Mouse (Mus musculus) spleen, adult 18-20 months (tissue): ENCODE measurements around the gene Slc35f1.

Experiments
- DNase-seq, 2 experiments: peaks; one replicate each; pipeline ENCODE4 v3.0.0; 2022; ENCODE audit warnings: mixed read lengths in 2 of 2

Gene Slc35f1

GRCm38 (mm10) chr10:52690334-52690991 lies at the start of gene Slc35f1:
Gene Slc35f1, plus strand, starts transcription at chr10:52690533.
- DNase-seq: no peak

GRCm38 (mm10) chr10:52671234-52671633 lies 19.1 kb upstream of the Slc35f1 start:
- no peak for DNase-seq

GRCm38 (mm10) chr10:52690992-52691731 lies 829 bp downstream of the Slc35f1 start:
- DNase-seq: no peak

DNA sequence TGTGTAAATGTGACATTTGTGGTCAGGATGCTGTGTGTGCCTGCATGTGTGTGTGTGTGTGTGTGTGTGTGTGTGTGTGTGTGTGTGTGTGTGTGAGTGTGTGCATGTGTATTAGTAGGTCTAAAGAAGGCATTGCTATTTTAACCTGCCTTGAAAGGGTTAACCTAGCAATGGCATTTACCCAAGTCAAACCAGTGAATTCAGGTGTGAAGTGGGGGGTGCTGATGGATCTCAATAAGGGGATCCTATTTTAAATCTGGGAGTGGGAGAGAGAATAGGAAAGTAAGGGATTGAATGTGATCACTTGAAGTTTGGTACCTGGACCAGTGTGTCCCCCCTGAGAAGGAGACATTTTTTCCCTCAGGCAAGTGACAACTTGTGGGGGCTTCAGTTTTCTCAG lies 13.4 kb downstream of the Slc35f1 start:
- no peak for DNase-seq

DNA sequence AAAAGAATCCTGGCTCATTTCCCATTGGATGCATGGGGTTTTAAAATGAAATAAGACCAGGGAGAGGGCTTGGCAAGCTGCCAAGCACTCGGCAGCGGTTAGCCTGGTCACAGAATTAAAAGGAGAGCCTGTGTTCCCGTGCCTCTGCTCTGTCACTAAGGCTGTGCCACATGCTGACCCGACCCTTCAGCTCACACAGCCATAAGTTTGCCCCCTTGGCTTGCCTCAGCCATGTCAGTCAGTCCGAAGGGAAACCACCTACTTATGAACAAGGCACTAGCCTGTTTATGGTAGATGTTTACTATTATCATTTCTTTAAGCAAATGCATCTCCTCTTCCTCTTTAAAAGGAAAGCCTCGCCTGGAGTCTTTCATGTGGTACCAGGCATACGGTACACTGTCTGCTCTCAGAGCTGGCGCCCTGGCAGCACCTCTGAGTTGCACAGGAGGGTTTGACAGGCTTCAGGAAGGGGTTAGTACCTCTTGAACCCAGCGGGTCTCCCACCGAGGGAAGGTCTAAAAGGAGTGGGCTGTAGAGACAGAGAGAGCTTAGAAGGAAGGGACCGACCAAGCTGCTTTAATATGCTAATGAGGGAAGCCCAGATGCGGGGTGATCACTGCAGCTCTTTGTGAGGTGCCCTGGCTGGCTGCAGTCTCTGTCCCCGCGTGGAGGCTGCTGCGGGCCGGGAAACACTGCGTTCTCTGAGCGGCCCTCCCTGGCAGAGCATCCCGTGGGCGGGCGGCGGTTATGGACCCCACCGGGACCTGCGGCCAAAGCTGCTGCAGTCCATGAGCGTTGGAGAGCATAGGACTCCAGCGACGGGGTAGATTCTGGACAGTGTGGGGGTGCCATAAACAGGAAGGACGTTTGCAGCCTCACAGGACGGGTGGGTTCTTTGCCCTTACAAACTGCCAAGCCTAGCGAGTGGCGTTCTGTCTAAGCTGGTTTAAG lies 14.0 kb downstream of the Slc35f1 start:
- DNase-seq: no peak

GRCm38 (mm10) chr10:52709482-52709881 lies 19.1 kb downstream of the Slc35f1 start:
- DNase-seq: no peak

DNA sequence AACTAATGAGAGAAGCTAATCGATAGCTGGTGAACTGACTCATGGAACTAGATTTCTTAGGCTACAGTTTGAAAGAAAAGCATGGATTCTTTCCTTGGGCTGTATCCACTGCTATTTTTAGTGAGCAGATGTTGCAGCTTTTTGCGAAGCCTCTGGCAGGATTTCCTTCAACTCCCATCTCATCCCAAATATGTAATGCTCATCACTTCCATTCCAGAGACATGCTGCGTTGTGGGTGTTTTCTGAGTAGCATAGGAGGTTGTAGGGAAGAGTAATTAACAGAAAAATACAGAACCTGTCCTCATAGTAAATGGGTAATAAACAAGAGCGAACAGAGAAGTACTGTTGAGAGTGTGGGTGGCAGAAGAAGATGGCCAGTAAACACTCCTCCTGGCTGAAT lies 21.8 kb downstream of the Slc35f1 start:
- DNase-seq: no peak

DNA sequence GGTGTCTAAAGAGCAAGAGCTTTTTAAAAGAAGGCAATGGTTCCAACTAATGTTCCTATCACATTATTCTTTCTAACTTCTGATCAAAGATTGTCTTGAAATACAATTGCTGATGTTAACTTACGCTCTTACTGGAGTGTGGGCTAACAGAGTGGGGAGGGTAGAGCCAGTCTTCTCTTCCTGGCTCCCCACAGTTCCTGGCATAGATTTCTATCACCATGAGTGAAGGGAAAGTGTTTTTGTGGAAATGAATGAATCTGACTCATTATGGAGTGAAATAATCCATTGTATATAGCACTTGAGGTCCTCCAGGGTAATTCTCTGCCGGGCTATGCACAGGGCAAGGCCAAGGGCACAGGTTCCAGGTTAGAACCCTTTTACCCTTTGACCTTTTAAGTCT lies 24.2 kb downstream of the Slc35f1 start:
- DNase-seq: no peak

DNA sequence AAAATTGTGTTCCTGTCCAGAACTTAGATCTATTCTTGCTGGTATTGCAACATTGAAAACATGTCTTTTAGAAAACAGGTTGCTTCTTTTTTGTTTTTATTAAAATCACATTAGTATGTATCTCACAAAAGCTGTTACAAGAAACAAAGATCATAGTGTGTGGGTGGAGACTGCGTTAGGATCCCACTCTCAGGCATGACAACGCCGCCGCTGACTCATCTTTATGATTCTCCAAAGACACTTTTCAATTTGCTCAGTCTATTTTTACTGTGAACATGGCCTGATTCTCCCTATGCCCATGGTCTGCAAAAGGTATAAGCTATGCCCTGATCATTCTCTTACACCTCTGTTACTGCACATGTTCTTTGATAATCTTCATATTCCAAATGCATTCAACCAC lies 24.8 kb downstream of the Slc35f1 start:
- DNase-seq: no peak

DNA sequence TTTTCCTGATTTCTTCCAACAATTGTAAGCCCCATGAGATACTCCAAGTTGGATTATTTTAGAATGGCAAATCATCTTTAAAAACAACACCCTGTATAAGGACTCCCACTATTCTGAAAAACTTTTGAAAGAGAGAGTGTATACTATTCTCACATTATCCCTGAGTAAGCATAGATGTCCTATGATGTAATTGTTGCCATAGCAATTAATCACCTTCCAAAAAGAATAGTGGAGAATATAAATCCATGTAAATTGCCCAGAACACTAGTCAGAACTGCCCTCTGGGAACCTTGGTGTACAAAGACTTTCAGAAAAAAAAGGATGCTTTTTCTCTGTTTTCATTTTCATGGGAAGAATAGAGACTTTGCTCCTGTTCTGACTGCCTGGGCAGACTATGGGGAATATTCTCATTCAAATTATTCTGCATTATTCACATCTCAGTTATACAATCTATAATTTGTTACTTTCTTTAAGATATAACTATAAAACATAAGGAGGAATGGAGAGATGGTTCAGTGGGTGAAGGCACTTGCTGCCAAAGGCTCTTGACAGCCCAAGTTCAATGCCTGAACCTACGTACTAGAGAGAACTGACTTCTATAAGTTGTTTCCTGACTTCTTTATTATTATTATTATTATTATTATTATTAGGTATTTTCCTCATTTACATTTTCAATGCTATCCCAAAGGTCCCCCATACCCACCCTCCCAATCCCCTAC lies 28.0 kb downstream of the Slc35f1 start:
- no peak for DNase-seq

DNA sequence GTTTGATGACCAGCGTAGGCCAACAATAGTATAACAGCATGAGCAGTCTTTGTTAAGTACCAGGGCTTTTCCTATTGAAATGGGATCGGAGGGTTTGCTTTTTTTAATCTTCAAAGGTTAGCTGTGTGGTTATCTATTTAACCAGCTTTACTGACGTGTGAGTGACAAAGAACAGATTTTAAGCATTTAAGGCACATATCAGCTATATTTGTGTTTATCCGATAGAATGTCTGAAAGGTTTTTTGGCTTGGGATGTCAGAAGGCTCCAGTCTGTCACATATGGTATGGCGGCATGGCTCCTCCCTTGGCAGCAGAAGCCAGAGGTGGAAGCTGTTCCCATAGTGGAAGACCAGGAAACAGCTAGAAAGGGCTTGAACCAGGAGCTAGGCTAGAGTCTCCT lies 36.3 kb downstream of the Slc35f1 start:
- DNase-seq: no peak

GRCm38 (mm10) chr10:52742671-52743379 lies 52.5 kb downstream of the Slc35f1 start:
- no peak for DNase-seq

DNA sequence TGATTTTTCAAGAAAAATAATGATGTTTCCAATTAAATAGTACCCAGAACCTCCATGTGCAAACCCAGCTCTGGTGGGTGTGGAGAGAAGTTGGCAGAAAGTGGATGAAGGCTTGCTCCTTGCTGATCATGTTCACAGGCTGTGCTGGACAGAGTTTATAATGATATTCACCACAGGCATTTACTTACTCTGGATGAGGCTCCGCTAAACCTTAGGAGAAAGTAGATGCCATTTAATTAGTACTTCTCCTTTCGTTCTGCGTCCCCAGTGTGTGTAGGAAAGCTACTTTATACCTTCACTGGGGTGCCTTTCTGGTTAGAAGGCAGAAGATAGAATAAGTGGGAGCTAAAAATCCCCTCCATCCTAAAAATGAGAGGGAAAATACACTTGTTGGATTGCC lies 53.5 kb downstream of the Slc35f1 start:
- DNase-seq: no peak

- DNase-seq: no peak
These were observed 57.8 kb downstream of the Slc35f1 start for GRCm38 (mm10) chr10:52748028-52748597.

- no peak for DNase-seq
These were observed 65.8 kb downstream of the Slc35f1 start for GRCm38 (mm10) chr10:52755949-52756679.

DNA sequence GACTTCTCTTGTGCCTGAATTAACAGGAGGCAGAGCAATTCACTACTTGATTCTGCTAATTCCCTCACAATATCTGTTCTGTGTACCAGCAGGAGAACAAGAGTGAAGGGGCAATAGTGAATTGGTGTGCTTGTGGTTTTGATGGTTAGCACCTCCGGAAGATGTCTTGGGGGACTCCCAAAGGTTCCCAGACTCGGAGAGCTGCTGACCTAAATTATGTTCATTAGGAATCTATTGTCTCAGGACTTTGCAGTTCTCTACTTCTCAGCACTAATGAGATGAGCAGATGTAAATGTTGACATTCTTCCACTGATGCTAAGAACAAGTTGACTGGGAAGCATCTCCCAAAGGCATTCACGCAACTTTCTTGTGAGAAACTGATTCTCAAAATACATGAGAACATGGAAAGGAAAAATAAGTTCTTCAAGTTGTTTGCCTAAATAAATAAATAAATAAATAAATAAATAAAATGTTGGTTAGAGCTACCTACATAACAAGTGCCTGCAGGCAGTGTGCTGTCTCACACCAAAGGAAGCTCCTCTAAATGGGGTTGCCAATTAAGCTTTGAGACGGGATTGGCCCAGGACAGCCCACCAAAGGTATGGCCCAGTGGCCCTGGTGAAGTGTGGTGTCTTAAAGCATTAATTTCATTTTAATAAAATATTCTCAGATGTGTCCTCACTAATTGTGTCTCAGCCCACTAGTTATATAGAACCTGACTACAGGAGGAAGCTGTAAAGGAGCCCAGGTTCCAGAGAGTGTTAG lies 67.3 kb downstream of the Slc35f1 start:
- DNase-seq: no peak

GRCm38 (mm10) chr10:52758589-52758988 lies 68.3 kb downstream of the Slc35f1 start:
- DNase-seq: no peak

GRCm38 (mm10) chr10:52760527-52760926 lies 70.2 kb downstream of the Slc35f1 start:
- DNase-seq: no peak

DNA sequence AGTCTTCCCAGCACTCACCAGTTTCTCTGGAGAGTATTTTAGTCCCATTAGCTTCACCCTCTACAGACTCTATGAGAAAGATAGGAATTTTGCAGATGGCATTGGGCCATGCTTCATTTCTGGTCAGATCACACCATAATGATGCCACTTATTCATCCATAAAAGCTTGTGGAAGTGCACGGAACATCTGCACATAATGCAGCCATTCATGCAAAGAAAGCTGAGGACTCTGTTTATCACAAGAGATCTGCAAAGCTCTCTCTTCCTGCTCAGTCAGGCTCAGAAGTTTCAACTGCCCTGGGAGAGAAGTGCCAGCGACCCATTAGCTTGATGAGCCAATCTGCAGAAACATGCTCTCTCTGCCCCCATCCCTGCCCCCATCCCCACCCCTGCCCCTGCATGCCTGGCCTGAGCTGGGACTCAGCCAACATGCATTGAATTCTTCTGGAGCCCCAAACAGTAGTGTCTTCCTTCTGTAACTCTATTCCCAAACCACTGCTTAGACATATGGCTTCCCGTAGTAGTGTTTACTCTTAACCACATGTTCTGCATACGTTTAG lies 89.7 kb downstream of the Slc35f1 start:
- no peak for DNase-seq

DNA sequence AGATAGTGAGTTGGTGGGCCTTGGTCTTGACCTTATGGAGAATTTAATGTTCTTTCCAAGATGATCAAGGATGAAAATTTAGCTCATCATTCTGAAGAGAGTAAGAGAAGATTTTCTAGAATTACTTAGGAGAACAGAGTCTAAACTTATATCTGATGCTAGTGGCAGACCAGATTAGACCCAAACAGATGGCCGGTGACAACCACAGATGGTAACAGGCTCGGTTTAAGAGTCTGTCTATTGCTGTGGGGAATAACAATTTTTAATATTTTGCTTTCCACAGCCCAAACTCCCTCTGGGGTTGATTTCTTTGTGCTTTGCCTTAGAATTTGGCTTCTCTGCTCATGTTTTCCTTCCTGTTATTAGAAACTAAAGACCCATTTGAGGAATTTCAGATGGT lies 96.7 kb downstream of the Slc35f1 start:
- no peak for DNase-seq
